Mouse (Mus musculus) left cerebral cortex, postnatal 36 days (tissue): ENCODE results near the gene Tpra1. TPM values are rescaled to one million over a fixed set of nuclear protein-coding genes. Genes with fewer than 3 reads are reported as not detected.

Experiments used
- DNase-seq, 2 experiments: peaks; one replicate each; pipeline ENCODE4 v3.0.0; 2021 to 2022; ENCODE audit warnings: low spot score in 2 of 2, mixed read lengths in 1 of 2
- intact Hi-C: fragments of 180-260 bp; cut with DNase I; formaldehyde crosslinking; loops from one replicate; pipeline ENCODE4 v1.15.1; 2025
- total RNA-seq, 2 experiments: library from RNA; stranded (reverse); gene quantifications; 2 replicates each; pipeline ENCODE4 v1.2.3; 2021

Gene Tpra1
- total RNA-seq, 2 experiments from 2014 or later: 38.7 to 49.6 TPM

- intact Hi-C loops: no loop called here
- DNase-seq: no peak
Measured at GRCm38 (mm10) chr6:88885644-88886416, 16.2 kb upstream of the Tpra1 start.

GRCm38 (mm10) chr6:88886417-88886967, 15.6 kb upstream of the Tpra1 start:
- intact Hi-C loops: no loop called here
- no peak for DNase-seq

GRCm38 (mm10) chr6:88889410-88890042, 12.5 kb upstream of the Tpra1 start:
- intact Hi-C loops: no loop called here
- no peak for DNase-seq

- intact Hi-C loops: no loop called here
- no peak for DNase-seq
Measured at GRCm38 (mm10) chr6:88890832-88891231, 11.2 kb upstream of the Tpra1 start.

GRCm38 (mm10) chr6:88893559-88893958, 8.5 kb upstream of the Tpra1 start:
- intact Hi-C loops: no loop called here

GRCm38 (mm10) chr6:88895943-88896342, 6.1 kb upstream of the Tpra1 start:
- intact Hi-C loops: no loop called here
- no peak for DNase-seq

More at GRCm38 (mm10) chr6:88893559-88893958, 8.5 kb upstream of the Tpra1 start:
- DNase-seq: peak; percentile 39 to 55

- intact Hi-C loops: no loop called here
- no peak for DNase-seq
Measured at GRCm38 (mm10) chr6:88897246-88897645, 4.8 kb upstream of the Tpra1 start.

- DNase-seq: peak; percentile 86 to 88
- intact Hi-C loops: no loop called here
Measured at GRCm38 (mm10) chr6:88898534-88899048, 3.5 kb upstream of the Tpra1 start, which contains the start of gene Mcm2. TSS of gene Mcm2 (minus strand) at chr6:88898780.

- intact Hi-C loops: no loop called here
- DNase-seq: no peak
Measured at GRCm38 (mm10) chr6:88899086-88899485, 3.0 kb upstream of the Tpra1 start.

- intact Hi-C loops: no loop called here
- no peak for DNase-seq
Measured at GRCm38 (mm10) chr6:88899628-88900027, 2.4 kb upstream of the Tpra1 start.

- DNase-seq: no peak
Measured at GRCm38 (mm10) chr6:88901471-88901870, 580 bp upstream of the Tpra1 start.

GRCm38 (mm10) chr6:88903708-88904107, 1.7 kb downstream of the Tpra1 start:
- intact Hi-C loops: no loop called here
- no peak for DNase-seq

More at GRCm38 (mm10) chr6:88901471-88901870, 580 bp upstream of the Tpra1 start:
- intact Hi-C loops: no loop called here

- no peak for DNase-seq
- intact Hi-C loops: no loop called here
Measured at GRCm38 (mm10) chr6:88904456-88904974, 2.5 kb downstream of the Tpra1 start.

- intact Hi-C loops: no loop called here
- no peak for DNase-seq
Measured at GRCm38 (mm10) chr6:88905042-88905441, 3.0 kb downstream of the Tpra1 start.

GRCm38 (mm10) chr6:88906369-88907108, 4.5 kb downstream of the Tpra1 start:
- intact Hi-C loops: no loop called here

GRCm38 (mm10) chr6:88909151-88909550, 7.1 kb downstream of the Tpra1 start:
- DNase-seq: no peak
- intact Hi-C loops: no loop called here

More at GRCm38 (mm10) chr6:88906369-88907108, 4.5 kb downstream of the Tpra1 start:
- DNase-seq: peak; percentile 42 to 50

GRCm38 (mm10) chr6:88913022-88913421, 11.0 kb downstream of the Tpra1 start:
- intact Hi-C loops: no loop called here
- DNase-seq: no peak

GRCm38 (mm10) chr6:88913440-88913839, 11.4 kb downstream of the Tpra1 start:
- intact Hi-C loops: no loop called here
- no peak for DNase-seq

- intact Hi-C loops: no loop called here
- DNase-seq: no peak
Measured at GRCm38 (mm10) chr6:88914799-88915198, 12.7 kb downstream of the Tpra1 start.

- DNase-seq: no peak
- intact Hi-C loops: no loop called here
Measured at GRCm38 (mm10) chr6:88915510-88915909, 13.5 kb downstream of the Tpra1 start.
